Mouse (Mus musculus): Measurements from ENCODE around the gene Zkscan7.

The Zkscan7 gene

DNA sequence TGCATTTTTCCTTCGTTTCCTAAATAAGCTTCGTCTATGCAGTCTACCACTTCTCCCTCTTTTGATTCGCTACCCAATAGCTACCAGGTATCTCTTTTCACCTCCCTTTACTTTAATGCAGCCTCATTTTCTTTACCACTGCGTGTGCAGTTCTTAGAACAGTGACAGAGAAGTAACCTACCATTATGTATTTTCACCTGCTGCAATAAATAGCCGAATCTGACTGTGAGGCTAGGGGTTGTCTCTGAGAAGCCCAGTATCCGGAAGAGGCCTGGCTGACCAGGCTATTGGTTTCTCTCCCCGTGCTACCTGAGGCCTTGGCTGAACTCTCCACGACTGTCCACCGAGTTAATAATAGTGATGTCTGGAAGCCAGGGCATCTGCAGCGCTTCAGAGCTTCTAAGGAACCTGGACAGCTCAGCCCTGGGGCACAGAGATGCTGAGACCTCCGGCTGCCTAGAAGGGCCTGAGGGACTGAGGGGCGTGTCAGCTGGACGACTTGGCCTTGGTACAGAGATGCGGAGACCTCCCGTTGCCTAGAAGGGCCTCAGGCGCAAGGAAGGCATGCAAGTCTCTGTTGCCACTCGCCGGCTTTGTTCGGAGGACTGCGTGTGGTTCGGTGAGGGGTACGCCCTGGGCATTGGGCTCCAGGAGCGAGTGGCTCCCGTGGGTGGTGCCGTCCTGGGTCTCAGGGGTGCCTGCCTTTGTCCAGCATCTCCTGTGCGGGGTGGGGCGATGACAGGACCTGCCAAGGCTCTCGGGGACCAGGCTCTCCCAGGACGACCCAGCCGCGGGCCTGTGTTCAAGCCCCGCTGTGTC is 17.4 kb downstream of the Zkscan7 start:
- peak; percentile 68 to 74 for DNase-seq (ENCODE audit: low spot score in 2 of 2)

DNA sequence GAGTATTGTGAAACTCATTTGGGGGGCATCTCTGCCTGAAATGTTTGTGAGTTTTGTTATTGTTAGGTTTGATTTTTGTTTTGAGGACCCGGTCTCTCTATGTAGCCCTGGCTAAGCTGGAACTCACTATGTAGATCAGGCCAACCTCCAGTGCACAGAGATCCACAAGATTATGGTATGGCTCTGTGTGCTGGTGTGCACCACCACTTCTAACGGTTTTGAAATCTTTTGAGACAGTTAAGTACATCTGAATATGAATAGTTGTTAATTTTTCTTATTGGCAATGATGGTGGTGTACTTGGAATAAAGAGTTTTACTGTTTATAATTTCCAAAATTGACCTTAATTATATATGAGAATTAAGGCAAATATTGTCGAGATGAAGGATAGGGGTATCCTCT is 37.0 kb downstream of the Zkscan7 start:
- no peak for DNase-seq (ENCODE audit: low spot score in 2 of 2)

DNA sequence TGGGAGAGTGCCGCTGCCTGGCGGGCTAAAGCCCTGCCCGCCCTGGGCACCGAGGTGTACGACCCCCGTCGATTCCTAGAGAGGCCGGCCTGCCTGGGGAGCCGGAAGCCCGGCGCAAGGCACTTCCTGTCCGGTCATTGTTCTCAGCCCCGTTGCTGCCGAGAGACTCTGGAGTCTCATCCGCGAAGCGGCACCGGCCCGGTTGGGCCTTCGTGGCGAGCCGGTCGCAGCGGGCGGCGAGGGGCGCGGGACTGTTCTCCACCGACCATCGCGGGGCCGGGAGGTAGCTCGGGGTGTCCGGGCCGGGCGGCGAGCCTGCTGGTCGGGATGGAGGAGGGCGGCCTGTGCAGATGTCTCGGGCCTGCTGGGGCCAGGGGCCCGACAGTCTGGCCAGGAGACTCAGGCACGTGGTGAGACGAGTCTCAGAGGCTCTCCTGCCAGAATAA is 37.5 kb downstream of the Zkscan7 start, which contains the start of gene Zfp105:
Zfp105 (plus strand) TSS at position 137 of the 446 bp plus-strand sequence.
- DNase-seq (ENCODE audit: low spot score in 2 of 2): peak; percentile 67 to 73

DNA sequence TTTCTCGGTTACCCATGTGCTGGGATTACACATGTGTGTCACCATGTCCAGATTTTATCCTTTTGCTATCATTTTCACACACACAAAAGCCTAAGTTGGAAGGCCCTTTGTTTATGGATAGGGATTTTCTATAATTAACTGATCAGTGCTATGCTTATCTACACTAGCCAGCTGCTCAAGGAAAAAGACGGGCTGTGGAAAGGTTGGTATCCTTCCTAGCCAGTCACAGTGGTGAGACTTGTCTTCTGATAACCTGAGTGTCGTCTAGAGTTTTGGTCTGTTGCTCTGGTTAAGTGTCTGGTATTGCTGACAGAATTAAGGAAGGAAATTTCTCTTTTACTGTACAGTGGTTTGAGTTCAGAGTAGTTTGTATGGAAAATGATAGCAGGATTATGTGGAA is 43.4 kb downstream of the Zkscan7 start:
- no peak for DNase-seq (ENCODE audit: low spot score in 2 of 2)

Measured in urinary bladder, postnatal 4 days (tissue).